Mouse (Mus musculus) olfactory bulb, adult 2 months (tissue): ENCODE results near the gene Gm10840.

ENCODE experiments used
- CTCF ChIP-seq: fragments of 200-500 bp; IDR thresholded peaks from 2 replicates; pipeline ENCODE4 v1.5.1; 2012; ENCODE audit warnings: low read depth, mild to moderate bottlenecking, low read length, moderate library complexity; ENCODE audit not compliant: insufficient read depth
- POLR2A ChIP-seq: fragments of 200-500 bp; IDR thresholded peaks from 2 replicates; pipeline ENCODE4 v1.6.1; 2012; ENCODE audit warnings: mild to moderate bottlenecking, low read depth, low read length, moderate library complexity; ENCODE audit not compliant: insufficient read depth

GRCm38 (mm10) chr11:106164601-106165180, 4.0 kb downstream of the Gm10840 start:
- TF ChIP-seq CTCF, result no peak
- no peak for TF ChIP-seq POLR2A
